Mouse (Mus musculus): Measurements from ENCODE around the gene Kiss1r. TPM values are rescaled to one million over a fixed set of nuclear protein-coding genes. Genes with fewer than 3 reads are reported as not detected.
"Not testable (repeated sequence)": the region's sequence is repeated elsewhere in the genome, so short reads cannot be mapped to it uniquely, and the experiment has no call there.

Gene Kiss1r
- polyA plus RNA-seq, 1 experiment from 2014 or later, result 0.48 TPM

- H3K4me1 ChIP-seq, result peaks cover 25% of the 10 kb centered on the region
- peaks cover 71% of the 10 kb centered on the region for H3K27me3 ChIP-seq (ENCODE audit: poor library complexity, severe bottlenecking)
- no peak overlapping the region for H3K27ac ChIP-seq
- no peak overlapping the region for H3K4me3 ChIP-seq
- 83% methylated on average over 4 of the region's 4 CpGs for WGBS
- no peaks in the 10 kb centered on the region for H3K9me3 ChIP-seq
- H3K36me3 ChIP-seq (replicated peaks), result no peaks in the 10 kb centered on the region
- no peak for DNase-seq (ENCODE audit: extremely low spot score, low spot score)
Measured at GRCm38 (mm10) chr10:79884446-79884845, 32.3 kb upstream of the Kiss1r start.

GRCm38 (mm10) chr10:79884938-79885337 is 31.8 kb upstream of the Kiss1r start:
- Histone ChIP-seq H3K4me1 (peaks cover 23% of the 10 kb centered on the region), H3K27me3 (ENCODE audit: poor library complexity, severe bottlenecking) (peaks cover 69% of the 10 kb centered on the region)
- not testable (repeated sequence) for H3K4me3 ChIP-seq; H3K36me3 ChIP-seq (replicated peaks); H3K27ac ChIP-seq; H3K9me3 ChIP-seq; DNase-seq (ENCODE audit: extremely low spot score, low spot score)
- 86% methylated on average over 3 of the region's 3 CpGs for WGBS

DNA sequence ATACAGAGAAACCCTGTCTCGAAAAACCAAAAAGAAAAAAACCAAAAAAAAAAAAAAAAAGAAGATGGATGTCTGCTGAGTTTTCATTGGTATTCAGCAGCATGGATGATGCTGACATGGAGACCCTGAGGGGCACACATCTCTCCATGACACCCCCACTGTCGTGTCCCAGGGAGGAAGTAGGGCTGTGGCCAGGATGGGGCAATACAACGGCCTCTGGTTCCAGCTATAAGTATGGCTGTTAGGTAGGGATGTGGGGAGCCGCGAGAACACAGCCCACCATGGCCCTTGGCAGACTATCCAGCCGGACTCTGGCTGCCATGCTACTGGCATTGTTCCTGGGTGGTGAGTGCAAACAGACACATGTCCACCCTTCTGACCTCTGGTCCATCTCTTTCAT is 30.7 kb upstream of the Kiss1r start, which contains the start of gene Elane:
Gene Elane, plus strand, starts transcription at position 194 of the 400 bp plus-strand sequence.
- 85% methylated on average over 6 of the region's 6 CpGs for WGBS
- no peaks in the 10 kb centered on the region for H3K36me3 ChIP-seq (replicated peaks)
- peaks cover 69% of the 10 kb centered on the region for H3K27me3 ChIP-seq (ENCODE audit: poor library complexity, severe bottlenecking)
- H3K27ac ChIP-seq, result no peak within 1 kb of the TSS
- peaks cover 20% of the 10 kb centered on the region for H3K4me1 ChIP-seq
- H3K9me3 ChIP-seq, result no peaks in the 10 kb centered on the region
- H3K4me3 ChIP-seq, result no peak within 1 kb of the TSS
- DNase-seq (ENCODE audit: extremely low spot score, low spot score), result no peak

DNA sequence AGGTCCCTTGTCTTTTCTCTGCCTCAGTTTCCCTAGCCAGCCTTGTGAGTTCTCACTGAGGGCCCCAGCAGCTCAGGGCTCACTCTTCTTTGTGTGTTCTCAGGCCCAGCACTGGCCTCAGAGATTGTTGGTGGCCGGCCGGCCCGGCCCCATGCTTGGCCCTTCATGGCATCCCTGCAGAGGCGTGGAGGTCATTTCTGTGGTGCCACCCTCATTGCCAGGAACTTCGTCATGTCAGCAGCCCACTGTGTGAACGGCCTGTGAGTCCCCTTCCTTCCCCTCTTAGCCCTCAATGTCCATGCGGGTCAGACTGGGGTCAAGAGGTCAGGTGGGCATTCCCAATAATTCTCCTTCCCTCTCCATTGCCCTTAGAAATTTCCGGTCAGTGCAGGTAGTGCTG is 30.2 kb upstream of the Kiss1r start:
- Histone ChIP-seq H3K4me3 (no peak overlapping the region), H3K4me1 (peaks cover 20% of the 10 kb centered on the region), H3K36me3 (replicated peaks) (no peaks in the 10 kb centered on the region), H3K9me3 (no peaks in the 10 kb centered on the region), H3K27me3 (ENCODE audit: poor library complexity, severe bottlenecking) (peaks cover 69% of the 10 kb centered on the region), H3K27ac (no peak overlapping the region)
- DNase-seq (ENCODE audit: extremely low spot score, low spot score), result no peak
- WGBS, result 82% methylated on average over 8 of the region's 8 CpGs

DNA sequence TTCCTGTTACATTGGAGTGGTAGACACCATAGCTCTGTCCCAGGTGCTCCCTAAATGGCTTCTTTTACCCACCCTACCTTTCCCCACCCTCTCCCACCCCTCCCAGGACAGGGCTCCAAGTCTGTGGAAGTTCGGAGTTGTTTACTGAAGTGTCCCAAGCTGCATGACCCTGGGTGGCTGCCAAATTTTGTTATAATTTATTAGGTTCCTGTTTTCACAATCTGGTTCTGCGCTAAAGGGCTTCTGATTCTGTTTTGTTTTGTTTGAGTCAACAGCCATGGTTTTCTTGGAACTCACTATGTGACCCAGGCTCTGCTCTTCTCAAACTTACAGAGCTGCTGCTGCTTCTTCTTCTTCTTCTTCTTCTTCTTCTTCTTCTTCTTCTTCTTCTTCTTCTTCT is 27.4 kb upstream of the Kiss1r start:
- Histone ChIP-seq H3K27ac (no peak overlapping the region), H3K9me3 (no peaks in the 10 kb centered on the region), H3K27me3 (ENCODE audit: poor library complexity, severe bottlenecking) (peaks cover 63% of the 10 kb centered on the region), H3K4me1 (0 out of 2 replicates have a peak, but pooled peaks cover 4% of the 10 kb centered on the region), H3K4me3 (no peak overlapping the region), H3K36me3 (replicated peaks) (peaks cover 3% of the 10 kb centered on the region; the same call in 1 of the 2 replicates)
- 78% methylated on average over 2 of the region's 2 CpGs for WGBS
- no peak for DNase-seq (ENCODE audit: extremely low spot score, low spot score)

DNA sequence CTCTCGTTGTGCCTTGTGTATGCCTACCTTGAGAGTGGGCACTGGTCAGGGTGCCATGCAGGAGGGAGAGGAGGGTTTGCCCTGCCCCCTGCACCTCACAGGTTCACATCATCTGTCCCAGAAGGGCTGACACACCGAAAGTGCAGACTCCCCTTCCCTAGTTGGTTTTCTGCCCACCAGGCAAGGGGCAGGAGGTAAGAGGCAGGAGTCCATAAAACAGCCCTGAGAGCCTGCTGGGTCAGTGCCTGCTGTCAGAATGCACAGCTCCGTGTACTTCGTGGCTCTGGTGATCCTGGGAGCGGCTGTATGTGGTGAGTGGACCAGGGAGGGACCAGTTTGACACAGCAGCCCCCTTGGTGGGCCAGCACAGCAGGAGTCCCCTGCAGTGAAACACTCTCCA is 26.1 kb upstream of the Kiss1r start, which contains the start of gene Cfd:
Gene Cfd, plus strand, starts transcription at position 184 of the 400 bp plus-strand sequence.
- 55% methylated on average over 5 of the region's 5 CpGs for WGBS
- Histone ChIP-seq H3K4me1 (0 out of 2 replicates have a peak, but pooled peaks cover 4% of the 10 kb centered on the region), H3K27me3 (ENCODE audit: poor library complexity, severe bottlenecking) (peaks cover 73% of the 10 kb centered on the region), H3K27ac (no peak within 1 kb of the TSS), H3K4me3 (0 out of 2 replicates have a peak within 1 kb of the TSS, but pooled peaks have one; percentile 9), H3K36me3 (replicated peaks) (peaks cover 14% of the 10 kb centered on the region), H3K9me3 (no peaks in the 10 kb centered on the region)
- no peak for DNase-seq (ENCODE audit: extremely low spot score, low spot score)

- not testable (repeated sequence) for H3K9me3 ChIP-seq, H3K27ac ChIP-seq, H3K4me3 ChIP-seq
- 47% methylated on average over 22 of the region's 22 CpGs for WGBS
- peak; percentile 85 for DNase-seq (ENCODE audit: extremely low spot score, low spot score)
- Histone ChIP-seq H3K36me3 (replicated peaks) (peaks cover 33% of the 10 kb centered on the region), H3K27me3 (ENCODE audit: poor library complexity, severe bottlenecking) (peaks cover 84% of the 10 kb centered on the region), H3K4me1 (peaks cover 10% of the 10 kb centered on the region)
Measured at GRCm38 (mm10) chr10:79892451-79893118, 24.2 kb upstream of the Kiss1r start.

DNA sequence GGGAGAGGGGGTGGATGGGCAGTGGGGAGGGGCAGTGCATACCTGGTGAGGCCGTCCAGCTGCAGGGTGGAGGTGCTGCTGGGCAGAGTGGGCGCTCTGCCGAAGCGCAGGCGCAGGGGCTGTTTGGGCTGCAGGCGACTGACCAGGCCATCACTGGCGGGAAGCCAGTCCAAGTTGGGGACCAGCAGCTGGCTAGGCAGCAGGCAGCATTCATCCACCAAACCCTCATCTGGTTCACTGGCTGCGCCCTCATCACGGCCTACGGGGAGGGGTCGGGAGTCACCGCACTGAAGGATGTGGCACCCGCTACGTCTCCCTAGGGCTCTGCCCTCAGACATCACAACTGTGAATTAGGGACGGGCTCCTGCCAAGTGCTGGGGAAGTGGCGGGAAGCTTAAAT is 20.5 kb upstream of the Kiss1r start:
- 96% methylated on average over 16 of the region's 16 CpGs for WGBS
- H3K9me3 ChIP-seq, result no peaks in the 10 kb centered on the region
- no peak overlapping the region for H3K27ac ChIP-seq
- no peak overlapping the region for H3K4me3 ChIP-seq
- peaks cover 94% of the 10 kb centered on the region for H3K27me3 ChIP-seq (ENCODE audit: poor library complexity, severe bottlenecking)
- H3K4me1 ChIP-seq, result peaks cover 23% of the 10 kb centered on the region
- H3K36me3 ChIP-seq (replicated peaks), result peaks cover 60% of the 10 kb centered on the region
- DNase-seq (ENCODE audit: extremely low spot score, low spot score), result no peak

- no peak overlapping the region for H3K4me3 ChIP-seq
- H3K4me1 ChIP-seq, result peaks cover 29% of the 10 kb centered on the region
- no peak for DNase-seq (ENCODE audit: extremely low spot score, low spot score)
- H3K9me3 ChIP-seq, result no peaks in the 10 kb centered on the region
- no peak overlapping the region for H3K27ac ChIP-seq
- H3K27me3 ChIP-seq (ENCODE audit: poor library complexity, severe bottlenecking), result peaks cover 94% of the 10 kb centered on the region
- peaks cover 65% of the 10 kb centered on the region for H3K36me3 ChIP-seq (replicated peaks)
- 88% methylated on average over 13 of the region's 13 CpGs for WGBS
Measured at GRCm38 (mm10) chr10:79896814-79897213, 20.0 kb upstream of the Kiss1r start.

DNA sequence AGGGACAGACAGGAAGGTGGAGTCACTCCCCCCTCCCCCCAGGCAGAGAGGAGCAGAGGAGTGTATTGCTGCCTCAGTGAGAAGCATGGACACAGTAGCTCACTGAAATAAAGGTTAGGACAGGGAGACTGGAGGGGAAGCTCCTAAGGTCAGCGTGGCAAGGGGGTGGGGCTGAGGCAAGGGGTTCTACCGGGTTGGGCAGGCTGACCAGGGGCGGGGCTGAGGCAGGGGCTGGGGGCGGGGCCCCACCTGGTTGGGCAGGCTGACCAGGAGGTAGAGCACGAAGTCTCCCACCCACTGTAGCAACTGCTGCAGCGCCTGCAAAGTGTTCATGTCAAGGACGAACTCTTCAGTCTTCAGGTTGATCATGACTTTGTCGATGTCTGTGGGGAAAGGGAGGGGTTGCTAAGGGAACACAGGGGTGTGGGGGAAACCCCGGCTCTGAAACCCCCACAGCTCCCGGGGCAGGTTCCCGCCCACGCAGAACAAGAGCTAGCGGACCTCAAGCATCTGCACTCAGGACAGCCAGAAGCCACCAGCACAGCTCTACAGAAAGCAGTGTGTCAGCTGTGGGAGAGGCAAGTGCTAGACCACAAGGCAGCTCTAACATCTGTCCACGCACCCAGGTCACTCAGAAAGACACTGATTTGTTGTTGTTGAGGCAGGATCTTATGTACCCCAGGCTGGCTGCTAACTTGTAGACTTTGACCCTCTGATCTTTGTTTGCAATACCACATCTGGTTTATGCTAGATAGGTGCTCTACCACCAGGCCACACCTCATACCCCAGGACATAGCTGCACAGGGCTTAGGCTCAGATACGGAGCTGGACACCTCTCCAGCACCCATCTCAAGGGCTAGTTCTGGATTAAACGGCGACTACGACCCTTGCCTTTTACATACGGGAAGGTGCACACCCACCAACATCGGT is 19.2 kb upstream of the Kiss1r start:
- no peaks in the 10 kb centered on the region for H3K9me3 ChIP-seq
- H3K27me3 ChIP-seq (ENCODE audit: poor library complexity, severe bottlenecking), result peaks cover 97% of the 10 kb centered on the region
- 49% methylated on average over 20 of the region's 20 CpGs for WGBS
- H3K27ac ChIP-seq, result no peak overlapping the region
- H3K4me3 ChIP-seq, result no peak overlapping the region
- DNase-seq (ENCODE audit: extremely low spot score, low spot score), result no peak
- peaks cover 73% of the 10 kb centered on the region for H3K36me3 ChIP-seq (replicated peaks)
- peaks cover 29% of the 10 kb centered on the region for H3K4me1 ChIP-seq

- H3K27me3 ChIP-seq (ENCODE audit: poor library complexity, severe bottlenecking), result peaks cover 99% of the 10 kb centered on the region
- 0 out of 2 replicates have a peak, but pooled peaks cover 3% of the 10 kb centered on the region for H3K9me3 ChIP-seq
- no peak overlapping the region for H3K4me3 ChIP-seq
- peaks cover 89% of the 10 kb centered on the region for H3K36me3 ChIP-seq (replicated peaks)
- H3K27ac ChIP-seq, result 0 out of 2 replicates have a peak overlapping the region, but pooled peaks have one; percentile 40
- H3K4me1 ChIP-seq, result peaks cover 25% of the 10 kb centered on the region
- DNase-seq (ENCODE audit: extremely low spot score, low spot score), result peak; percentile 60
- WGBS, result 4% methylated on average over 2 of the region's 2 CpGs
Measured at GRCm38 (mm10) chr10:79900951-79901410, 15.8 kb upstream of the Kiss1r start.

DNA sequence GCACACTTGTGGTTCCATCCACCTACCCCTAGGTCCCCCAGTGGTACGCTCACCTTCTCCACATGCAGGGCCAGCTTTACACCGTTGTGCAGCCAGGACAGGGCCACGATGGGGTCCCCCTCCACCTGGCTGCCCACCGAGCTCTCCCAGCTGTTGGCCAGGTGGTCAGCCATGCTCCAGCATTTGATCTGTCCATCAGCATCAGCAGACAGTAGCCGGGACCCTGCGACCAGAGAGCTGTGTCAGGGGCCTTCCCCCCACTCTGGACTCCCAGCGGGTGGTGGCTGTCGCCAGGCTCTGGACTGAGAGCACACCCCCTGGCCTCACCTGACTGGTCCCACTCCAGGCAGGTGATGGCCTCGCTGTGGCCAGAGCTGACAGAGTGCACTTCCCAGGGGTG is 10.1 kb upstream of the Kiss1r start:
- Histone ChIP-seq H3K27ac (no peak overlapping the region), H3K27me3 (ENCODE audit: poor library complexity, severe bottlenecking) (peaks cover 60% of the 10 kb centered on the region), H3K4me3 (peak overlapping the region; percentile 9; the same call in 1 of the 2 replicates), H3K36me3 (replicated peaks) (peaks cover 68% of the 10 kb centered on the region), H3K9me3 (0 out of 2 replicates have a peak, but pooled peaks cover 3% of the 10 kb centered on the region), H3K4me1 (peaks cover 20% of the 10 kb centered on the region)
- no peak for DNase-seq (ENCODE audit: extremely low spot score, low spot score)
- WGBS, result 95% methylated on average over 9 of the region's 9 CpGs
